Mouse (Mus musculus) forebrain, embryonic 13.5 days (tissue): ENCODE data around the gene Wwc2. TPM values are rescaled to one million over a fixed set of nuclear protein-coding genes. Genes with fewer than 3 reads are reported as not detected.

Source experiments
- ATAC-seq: fragments of 200-750 bp; cut with Nextera tagmentation; 2 replicates; pipeline ENCODE4 v1.8.0; 2017
- H3K27ac ChIP-seq: fragments of 300-500 bp; sonication (generic); 2 replicates; pipeline ENCODE4 v1.5.1; 2015; ENCODE audit warnings: inconsistent platforms, mild to moderate bottlenecking, moderate library complexity
- H3K27me3 ChIP-seq: fragments of 300-500 bp; sonication (generic); 2 replicates; pipeline ENCODE4 v1.6.1; 2015; ENCODE audit warnings: mild to moderate bottlenecking, inconsistent platforms
- H3K36me3 ChIP-seq: fragments of 300-500 bp; sonication (generic); 2 replicates; pipeline ENCODE4 v1.6.1; 2015; ENCODE audit warnings: mild to moderate bottlenecking, inconsistent platforms; ENCODE audit not compliant: poor library complexity, severe bottlenecking
- H3K4me1 ChIP-seq: fragments of 300-500 bp; sonication (generic); 2 replicates; pipeline ENCODE4 v1.6.1; 2015; ENCODE audit warnings: inconsistent platforms
- H3K4me2 ChIP-seq: fragments of 300-500 bp; sonication (generic); 2 replicates; pipeline ENCODE4 v1.6.1; 2015; ENCODE audit warnings: inconsistent platforms, mild to moderate bottlenecking, moderate library complexity
- H3K4me3 ChIP-seq: fragments of 300-500 bp; sonication (generic); 2 replicates; pipeline ENCODE4 v1.5.1; 2015; ENCODE audit warnings: mild to moderate bottlenecking, inconsistent platforms
- H3K9ac ChIP-seq: fragments of 300-500 bp; sonication (generic); 2 replicates; pipeline ENCODE4 v1.6.1; 2015; ENCODE audit warnings: mild to moderate bottlenecking, inconsistent platforms
- H3K9me3 ChIP-seq: fragments of 300-500 bp; sonication (generic); replicated peaks from 2 replicates; pipeline ENCODE4 v1.6.1; 2016; ENCODE audit warnings: inconsistent platforms
- WGBS: fragments of 180-500 bp; shearing (Covaris S2); methylation state at CpG from one replicate; pipeline ENCODE4 v1.1.7; 2015; 5-methylcytosine and 5-hydroxymethylcytosine counted together
- polyA plus RNA-seq: library from polyadenylated mRNA; unstranded; fragments of >200 nt; fragmentation: Nextera tagmentation; extraction: Ambion mirVana; gene quantifications from 2 replicates; pipeline ENCODE4 v1.2.1, GENCODE M21; 2015

Gene Wwc2
- polyA plus RNA-seq, 1 experiment from 2014 or later: 3.5 TPM

- no peak for ATAC-seq
- H3K9me3 ChIP-seq: no peaks in the 10 kb centered on the region
- H3K36me3 ChIP-seq: peaks cover 27% of the 10 kb centered on the region; the same call in 1 of the 2 replicates
- H3K27ac ChIP-seq: no peak overlapping the region
- H3K9ac ChIP-seq: no peak overlapping the region
- H3K4me2 ChIP-seq: no peak overlapping the region
- H3K4me1 ChIP-seq: no peaks in the 10 kb centered on the region
- WGBS: 91% methylated on average over 12 of the region's 12 CpGs
- H3K4me3 ChIP-seq: no peak overlapping the region
- no peaks in the 10 kb centered on the region for H3K27me3 ChIP-seq
Observed at GRCm38 (mm10) chr8:47859259-47859658, 131.5 kb downstream of the Wwc2 start.

- Histone ChIP-seq H3K27ac (no peak overlapping the region), H3K9ac (no peak overlapping the region), H3K4me3 (no peak overlapping the region), H3K27me3 (no peaks in the 10 kb centered on the region), H3K36me3 (peaks cover 21% of the 10 kb centered on the region; the same call in 1 of the 2 replicates), H3K4me1 (0 out of 2 replicates have a peak, but pooled peaks cover 7% of the 10 kb centered on the region), H3K4me2 (no peak overlapping the region), H3K9me3 (no peaks in the 10 kb centered on the region)
- 88% methylated on average over 5 of the region's 5 CpGs for WGBS
- ATAC-seq: no peak
Observed at GRCm38 (mm10) chr8:47853356-47853755, 137.4 kb downstream of the Wwc2 start.

GRCm38 (mm10) chr8:47852737-47853136 lies 138.0 kb downstream of the Wwc2 start:
- H3K36me3 ChIP-seq: peaks cover 27% of the 10 kb centered on the region
- 89% methylated on average over 5 of the region's 5 CpGs for WGBS
- H3K27me3 ChIP-seq: no peaks in the 10 kb centered on the region
- no peaks in the 10 kb centered on the region for H3K9me3 ChIP-seq
- no peak for ATAC-seq
- no peak overlapping the region for H3K4me3 ChIP-seq
- H3K27ac ChIP-seq: no peak overlapping the region
- H3K9ac ChIP-seq: no peak overlapping the region
- 0 out of 2 replicates have a peak, but pooled peaks cover 7% of the 10 kb centered on the region for H3K4me1 ChIP-seq
- no peak overlapping the region for H3K4me2 ChIP-seq

- H3K36me3 ChIP-seq: peaks cover 28% of the 10 kb centered on the region
- H3K9ac ChIP-seq: no peak overlapping the region
- no peak overlapping the region for H3K4me2 ChIP-seq
- 78% methylated on average over 12 of the region's 12 CpGs for WGBS
- no peak for ATAC-seq
- H3K27me3 ChIP-seq: no peaks in the 10 kb centered on the region
- no peaks in the 10 kb centered on the region for H3K9me3 ChIP-seq
- H3K4me1 ChIP-seq: 0 out of 2 replicates have a peak, but pooled peaks cover 7% of the 10 kb centered on the region
- H3K27ac ChIP-seq: no peak overlapping the region
- H3K4me3 ChIP-seq: no peak overlapping the region
Observed at GRCm38 (mm10) chr8:47851824-47852502, 138.8 kb downstream of the Wwc2 start.

- H3K4me1 ChIP-seq: 0 out of 2 replicates have a peak, but pooled peaks cover 7% of the 10 kb centered on the region
- no peak overlapping the region for H3K4me3 ChIP-seq
- ATAC-seq: no peak; the same call in 1 of the 2 replicates
- peaks cover 19% of the 10 kb centered on the region for H3K36me3 ChIP-seq
- no peak overlapping the region for H3K4me2 ChIP-seq
- no peak overlapping the region for H3K27ac ChIP-seq
- H3K9ac ChIP-seq: no peak overlapping the region
- WGBS: 86% methylated on average over 8 of the region's 8 CpGs
- H3K9me3 ChIP-seq: no peaks in the 10 kb centered on the region
- H3K27me3 ChIP-seq: no peaks in the 10 kb centered on the region
Observed at GRCm38 (mm10) chr8:47849842-47850241, 140.9 kb downstream of the Wwc2 start.

- no peak for ATAC-seq
- H3K27me3 ChIP-seq: no peaks in the 10 kb centered on the region
- WGBS: 96% methylated on average over 6 of the region's 6 CpGs
Observed at GRCm38 (mm10) chr8:47847931-47848330, 142.8 kb downstream of the Wwc2 start.

GRCm38 (mm10) chr8:47847161-47847560 lies 143.6 kb downstream of the Wwc2 start:
- Histone ChIP-seq H3K36me3 (peaks cover 20% of the 10 kb centered on the region), H3K27ac (no peak overlapping the region), H3K4me1 (0 out of 2 replicates have a peak, but pooled peaks cover 5% of the 10 kb centered on the region), H3K4me3 (no peak overlapping the region), H3K27me3 (no peaks in the 10 kb centered on the region), H3K9ac (no peak overlapping the region), H3K9me3 (no peaks in the 10 kb centered on the region), H3K4me2 (no peak overlapping the region)
- no peak for ATAC-seq
- 92% methylated on average over 14 of the region's 14 CpGs for WGBS

More at GRCm38 (mm10) chr8:47847931-47848330, 142.8 kb downstream of the Wwc2 start:
- H3K9me3 ChIP-seq: no peaks in the 10 kb centered on the region
- no peak overlapping the region for H3K27ac ChIP-seq
- no peak overlapping the region for H3K4me2 ChIP-seq
- H3K4me3 ChIP-seq: no peak overlapping the region
- H3K4me1 ChIP-seq: 0 out of 2 replicates have a peak, but pooled peaks cover 7% of the 10 kb centered on the region
- H3K36me3 ChIP-seq: peaks cover 14% of the 10 kb centered on the region
- H3K9ac ChIP-seq: no peak overlapping the region

- H3K27ac ChIP-seq: no peak overlapping the region
- H3K9me3 ChIP-seq: no peaks in the 10 kb centered on the region
- H3K27me3 ChIP-seq: no peaks in the 10 kb centered on the region
- H3K36me3 ChIP-seq: peaks cover 20% of the 10 kb centered on the region
- H3K4me3 ChIP-seq: no peak overlapping the region
- 84% methylated on average over 13 of the region's 13 CpGs for WGBS
- H3K4me1 ChIP-seq: no peaks in the 10 kb centered on the region
- no peak overlapping the region for H3K4me2 ChIP-seq
- no peak overlapping the region for H3K9ac ChIP-seq
- ATAC-seq: no peak
Observed at GRCm38 (mm10) chr8:47845956-47846355, 144.8 kb downstream of the Wwc2 start.

GRCm38 (mm10) chr8:47843651-47844050 lies 147.1 kb downstream of the Wwc2 start:
- 0 out of 2 replicates have a peak, but pooled peaks cover 6% of the 10 kb centered on the region for H3K9me3 ChIP-seq
- H3K4me2 ChIP-seq: no peak overlapping the region
- ATAC-seq: no peak
- no peaks in the 10 kb centered on the region for H3K27me3 ChIP-seq
- peaks cover 26% of the 10 kb centered on the region for H3K36me3 ChIP-seq
- H3K4me1 ChIP-seq: no peaks in the 10 kb centered on the region
- H3K9ac ChIP-seq: no peak overlapping the region
- 93% methylated on average over 10 of the region's 10 CpGs for WGBS
- no peak overlapping the region for H3K27ac ChIP-seq
- no peak overlapping the region for H3K4me3 ChIP-seq

GRCm38 (mm10) chr8:47843063-47843462 lies 147.7 kb downstream of the Wwc2 start:
- Histone ChIP-seq H3K4me2 (no peak overlapping the region), H3K9me3 (0 out of 2 replicates have a peak, but pooled peaks cover 6% of the 10 kb centered on the region), H3K27me3 (no peaks in the 10 kb centered on the region), H3K4me3 (no peak overlapping the region), H3K36me3 (peaks cover 22% of the 10 kb centered on the region), H3K9ac (no peak overlapping the region), H3K4me1 (no peaks in the 10 kb centered on the region), H3K27ac (no peak overlapping the region)
- ATAC-seq: no peak
- WGBS: 85% methylated on average over 7 of the region's 7 CpGs

GRCm38 (mm10) chr8:47833944-47834343 lies 156.8 kb downstream of the Wwc2 start:
- Histone ChIP-seq H3K4me2 (no peak overlapping the region), H3K4me3 (no peak overlapping the region), H3K27me3 (no peaks in the 10 kb centered on the region), H3K36me3 (peaks cover 9% of the 10 kb centered on the region), H3K27ac (no peak overlapping the region), H3K9me3 (no peaks in the 10 kb centered on the region), H3K4me1 (no peaks in the 10 kb centered on the region), H3K9ac (no peak overlapping the region)
- WGBS: 64% methylated on average over 1 of the region's 1 CpGs
- no peak for ATAC-seq

GRCm38 (mm10) chr8:47832616-47833015 lies 158.1 kb downstream of the Wwc2 start:
- Histone ChIP-seq H3K9me3 (no peaks in the 10 kb centered on the region), H3K27me3 (no peaks in the 10 kb centered on the region), H3K36me3 (peaks cover 8% of the 10 kb centered on the region; the same call in 1 of the 2 replicates), H3K9ac (no peak overlapping the region), H3K4me1 (no peaks in the 10 kb centered on the region), H3K4me3 (no peak overlapping the region), H3K4me2 (no peak overlapping the region), H3K27ac (no peak overlapping the region)
- WGBS: 78% methylated on average over 6 of the region's 6 CpGs
- no peak for ATAC-seq
